Mouse (Mus musculus) lung, adult 18-20 months (tissue): Measurements from ENCODE around the gene Igf1.

Source experiments
- DNase-seq, 2 experiments: peaks; one replicate each; pipeline ENCODE4 v3.0.0; 2022; ENCODE audit warnings: mixed read lengths in 2 of 2

Gene Igf1

GRCm38 (mm10) chr10:87860181-87861103 lies 2.4 kb downstream of the Igf1 start:
- DNase-seq = no peak

GRCm38 (mm10) chr10:87861104-87861455 lies 3.0 kb downstream of the Igf1 start:
- no peak for DNase-seq

- peak in 1 of 2 experiments; percentile 51 for DNase-seq
Observed at GRCm38 (mm10) chr10:87862899-87863298, 4.8 kb downstream of the Igf1 start.

GRCm38 (mm10) chr10:87863326-87863725 lies 5.3 kb downstream of the Igf1 start:
- no peak for DNase-seq

DNA sequence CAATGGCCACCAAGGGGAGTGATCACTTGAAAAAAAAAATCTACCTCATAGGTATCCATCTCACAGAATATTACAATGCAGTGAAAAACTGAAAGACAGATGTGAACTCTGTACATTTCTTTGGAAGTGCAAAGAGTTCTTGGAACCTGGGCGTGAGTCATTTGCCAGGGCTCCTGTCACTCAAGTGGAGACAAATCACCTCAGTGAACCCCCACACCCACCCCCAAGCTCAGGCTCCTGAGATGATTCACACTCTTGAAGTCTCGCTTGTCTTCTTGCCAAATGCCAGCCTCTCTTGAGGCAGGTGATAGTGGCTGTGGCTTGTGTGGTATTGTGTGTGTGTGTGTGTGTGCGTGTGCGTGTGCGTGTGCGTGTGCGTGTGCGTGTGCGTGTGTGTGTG lies 7.6 kb downstream of the Igf1 start:
- DNase-seq = no peak

- DNase-seq = no peak
Observed at GRCm38 (mm10) chr10:87866448-87866847, 8.4 kb downstream of the Igf1 start.

GRCm38 (mm10) chr10:87867217-87867616 lies 9.2 kb downstream of the Igf1 start:
- no peak for DNase-seq

DNA sequence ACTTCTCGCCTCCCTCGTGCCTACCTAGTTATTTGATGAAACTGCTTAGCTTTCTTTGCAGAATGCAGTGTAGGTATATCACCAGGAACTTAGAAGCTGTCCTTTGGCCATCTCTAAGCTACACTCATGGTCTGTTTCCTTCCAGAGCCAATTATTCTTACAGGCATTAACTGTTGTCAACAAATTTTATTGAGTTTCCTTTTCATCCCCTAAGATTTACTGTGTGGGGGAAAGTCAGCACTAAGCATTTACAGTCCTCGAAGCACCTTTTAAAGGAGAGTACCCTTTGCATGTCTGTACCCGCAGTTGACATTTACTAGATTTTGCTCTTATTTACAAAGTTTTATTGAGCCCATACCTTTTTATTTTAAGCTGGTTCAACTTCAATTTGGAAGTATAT lies 9.6 kb downstream of the Igf1 start:
- no peak for DNase-seq

GRCm38 (mm10) chr10:87868349-87869053 lies 10.4 kb downstream of the Igf1 start:
- DNase-seq = no peak

DNA sequence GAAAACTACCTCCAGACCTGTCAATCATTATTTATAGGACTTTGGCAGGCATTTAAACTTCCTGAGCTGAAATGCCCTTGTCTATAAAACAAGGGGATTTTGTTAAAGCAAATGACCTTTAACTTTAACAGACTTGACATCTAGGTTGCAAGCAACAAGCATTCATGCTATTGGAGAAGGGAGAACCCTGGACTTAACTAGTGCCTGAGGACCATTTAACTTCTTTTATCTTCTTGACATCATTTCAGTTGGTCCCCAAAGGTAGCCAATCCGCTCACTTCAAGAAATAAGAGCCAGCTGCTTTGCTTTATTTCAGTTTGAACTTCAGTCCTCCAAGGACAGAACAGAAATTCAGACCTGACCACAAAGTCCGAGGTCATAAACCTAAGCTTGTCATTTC lies 11.1 kb downstream of the Igf1 start:
- no peak for DNase-seq

- DNase-seq = no peak
Observed at GRCm38 (mm10) chr10:87869691-87870090, 11.6 kb downstream of the Igf1 start.

DNA sequence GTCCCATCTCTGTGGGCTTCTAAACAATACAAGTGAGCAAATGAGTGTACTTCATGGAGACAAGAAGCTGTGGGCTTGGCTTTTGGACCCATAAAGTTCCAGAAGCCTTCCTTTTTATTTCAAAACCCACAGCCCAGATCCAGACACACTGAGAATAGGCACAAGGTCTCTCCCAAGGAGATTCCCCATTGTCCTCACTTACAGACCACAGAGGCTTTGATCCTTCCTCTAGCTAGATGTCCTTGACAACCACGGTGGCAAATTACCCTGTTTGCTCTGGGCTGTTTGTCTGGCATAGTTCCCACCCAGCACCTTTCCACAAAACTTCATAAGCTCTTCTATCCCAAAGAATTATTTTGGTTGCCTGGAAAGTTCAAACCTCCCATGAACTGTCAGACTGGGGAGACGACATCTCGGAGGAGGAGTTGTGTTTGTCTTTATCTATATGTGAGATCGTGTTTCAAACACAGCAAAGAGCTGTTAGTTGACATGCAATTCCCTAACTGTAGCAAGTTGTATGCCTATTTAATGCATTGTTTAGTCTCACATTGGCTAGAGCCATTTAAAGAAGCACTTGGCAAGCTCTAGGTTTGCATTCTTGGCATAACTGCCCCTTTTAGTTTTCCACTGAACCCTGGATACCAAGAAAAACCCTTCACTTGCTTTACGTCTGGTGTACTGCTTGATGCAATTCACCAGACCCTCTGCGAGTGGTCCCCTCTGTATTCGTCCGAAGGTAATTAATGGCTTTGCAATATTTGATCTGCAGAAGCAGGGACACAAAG lies 14.0 kb downstream of the Igf1 start:
- no peak for DNase-seq

DNA sequence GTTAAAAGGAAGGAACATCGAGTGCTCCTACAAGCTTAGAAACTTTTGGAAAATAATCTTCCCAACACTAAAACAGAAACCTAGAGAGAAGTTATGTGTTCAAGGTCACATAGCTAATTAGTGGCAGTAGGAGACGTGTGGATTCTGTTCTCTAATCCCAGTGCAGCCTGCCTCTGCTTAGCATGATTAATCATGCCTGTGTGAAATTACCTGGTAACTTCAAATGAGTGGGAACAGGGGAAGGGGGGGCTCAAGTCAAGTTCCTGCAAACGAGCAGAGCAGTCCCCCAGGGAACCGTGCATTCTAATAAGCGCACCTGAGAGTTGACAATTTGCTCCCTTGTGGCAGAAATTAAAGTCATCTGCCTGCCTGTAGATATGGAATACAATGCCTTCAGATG lies 14.8 kb downstream of the Igf1 start:
- no peak for DNase-seq

DNA sequence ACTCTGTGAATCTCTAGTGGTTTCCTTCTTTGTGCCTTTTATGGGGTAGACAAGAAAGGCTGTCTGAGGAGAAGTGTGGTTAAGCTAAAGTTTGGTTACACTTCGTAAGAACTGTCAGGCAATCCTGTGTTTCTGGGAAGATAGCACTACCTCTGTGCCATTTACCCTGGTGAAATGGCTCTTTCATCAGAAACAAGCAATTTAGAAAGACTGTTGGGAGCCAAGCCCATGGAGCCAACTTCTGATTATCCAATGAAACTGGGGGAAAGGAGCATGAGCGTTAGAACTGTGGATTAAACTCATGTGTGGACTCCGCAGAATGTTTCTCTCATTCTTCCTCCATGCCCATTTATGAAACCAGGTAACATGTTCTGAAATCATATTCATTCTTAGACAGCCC lies 15.5 kb downstream of the Igf1 start:
- DNase-seq = no peak

GRCm38 (mm10) chr10:87880071-87880785 lies 22.2 kb downstream of the Igf1 start:
- no peak for DNase-seq

- no peak for DNase-seq
Observed at GRCm38 (mm10) chr10:87885326-87886040, 27.4 kb downstream of the Igf1 start.

GRCm38 (mm10) chr10:87889850-87890249 lies 31.8 kb downstream of the Igf1 start:
- no peak for DNase-seq

DNA sequence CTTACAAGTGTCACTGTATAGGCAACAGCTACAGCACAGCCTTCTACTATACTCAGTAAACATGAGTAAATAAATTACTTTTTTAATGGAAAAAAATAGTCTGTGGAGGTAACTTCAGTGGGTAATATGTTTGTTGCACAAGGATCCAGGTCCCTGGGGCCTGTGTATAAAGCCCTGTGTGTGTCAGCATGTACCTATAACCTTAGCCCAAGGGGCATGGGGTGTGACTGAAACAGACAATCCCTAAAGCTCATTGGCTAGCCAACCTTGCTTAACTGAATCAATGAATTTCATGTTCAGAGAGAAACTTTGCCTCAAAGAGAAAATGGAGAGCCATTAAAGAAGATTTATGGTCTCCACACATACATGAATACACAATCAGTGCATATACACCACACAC lies 34.2 kb downstream of the Igf1 start:
- no peak for DNase-seq

- DNase-seq = no peak
Observed at GRCm38 (mm10) chr10:87893272-87893671, 35.2 kb downstream of the Igf1 start.

DNA sequence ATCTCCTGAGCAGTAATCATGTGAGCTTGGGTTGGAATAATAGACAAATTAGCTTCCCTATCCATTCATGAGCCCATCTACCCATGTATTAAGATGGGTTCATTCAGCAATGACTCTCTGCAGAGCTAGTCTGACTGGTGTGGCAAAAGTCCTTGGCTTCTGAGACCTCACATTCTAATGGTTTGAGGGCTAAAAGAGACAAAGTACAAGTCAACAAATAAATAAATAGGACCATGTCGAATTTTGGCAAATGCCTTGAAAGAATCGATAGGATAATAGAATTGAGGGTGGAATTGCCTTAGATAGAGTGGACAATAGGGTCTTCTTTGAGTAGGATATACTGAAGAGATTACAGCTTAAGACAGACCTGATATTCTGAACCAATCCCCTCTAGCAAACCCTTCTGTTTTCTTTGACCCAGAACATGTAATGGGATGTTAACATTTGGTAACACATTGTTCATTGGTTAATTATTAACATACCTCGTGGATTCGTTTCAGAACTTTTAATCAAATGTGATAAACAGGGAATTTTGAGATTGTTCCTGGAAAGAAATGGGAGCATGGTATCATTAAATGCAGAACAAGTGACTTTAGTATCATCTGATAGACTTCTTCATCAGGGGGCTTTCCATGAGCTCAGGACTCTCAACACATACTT lies 36.5 kb downstream of the Igf1 start:
- no peak for DNase-seq

DNA sequence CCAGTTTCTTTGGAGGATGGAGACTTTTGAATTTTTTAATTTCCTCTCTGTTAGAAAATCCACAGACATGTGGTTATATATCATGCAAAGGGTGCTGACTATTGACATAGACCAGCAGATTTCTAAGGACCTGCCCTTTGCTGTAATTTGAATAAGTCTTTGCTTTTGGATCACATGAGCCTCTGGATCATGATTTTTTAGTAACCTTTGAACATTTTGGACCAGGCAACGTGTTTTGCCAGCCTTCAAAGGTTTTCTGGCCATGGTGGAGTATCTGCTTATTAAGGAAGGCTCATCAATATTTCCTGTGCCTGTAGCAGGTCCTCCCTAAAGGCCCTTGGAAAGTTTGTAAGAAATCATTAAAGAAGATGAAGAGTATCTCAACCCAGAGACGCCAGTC lies 37.3 kb downstream of the Igf1 start:
- DNase-seq = no peak

DNA sequence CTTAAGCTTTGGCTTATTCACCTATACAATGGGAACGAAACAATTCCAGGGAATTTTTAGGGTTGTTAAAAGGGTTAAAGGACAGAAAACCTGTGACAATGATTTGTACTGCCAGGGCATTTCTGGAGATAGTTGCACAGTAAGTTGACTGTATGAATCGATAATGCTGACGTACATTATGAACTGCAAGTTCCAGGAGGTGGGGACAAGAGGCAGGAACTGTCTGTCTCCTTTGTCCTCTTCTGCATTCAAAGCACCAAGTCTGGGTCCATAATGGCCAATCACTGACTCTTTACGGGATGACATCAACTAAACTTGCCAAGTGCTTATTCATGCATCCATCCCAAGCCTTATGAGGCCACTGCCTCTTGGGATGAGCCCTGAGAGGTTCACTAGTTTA lies 39.3 kb downstream of the Igf1 start:
- DNase-seq = no peak
